Mouse (Mus musculus) lung, adult 2 months (tissue): ENCODE data around the gene Adgrd1.

Experiments
- CTCF ChIP-seq: fragments of 200-500 bp; IDR thresholded peaks from 2 replicates; pipeline ENCODE4 v1.5.1; 2011; ENCODE audit warnings: mild to moderate bottlenecking, low read length, control low read depth; ENCODE audit not compliant: insufficient read depth
- POLR2A ChIP-seq: fragments of 200-500 bp; IDR thresholded peaks from 2 replicates; pipeline ENCODE4 v1.6.1; 2011; ENCODE audit warnings: low read depth, mild to moderate bottlenecking, control low read depth, low read length, borderline replicate concordance; ENCODE audit errors: extremely low read depth

DNA sequence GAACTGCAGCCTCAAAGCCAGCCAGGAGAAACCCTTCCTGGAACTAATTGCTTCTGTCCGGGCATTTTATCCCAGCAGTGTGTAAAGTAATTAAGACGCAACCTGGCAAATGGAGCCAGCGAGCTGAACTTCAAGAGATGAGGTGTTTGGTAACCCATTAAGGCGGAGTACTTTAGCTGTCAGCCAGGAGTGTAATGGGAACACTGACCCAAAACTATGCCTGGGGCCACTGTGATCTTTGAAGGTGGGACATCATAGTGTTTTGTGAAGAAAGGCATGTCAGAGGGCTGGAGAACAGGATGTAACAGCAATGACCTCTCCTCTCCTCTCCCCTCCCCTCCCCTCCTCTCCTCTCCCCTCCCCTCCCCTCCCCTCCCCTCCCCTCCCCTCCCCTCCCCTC is 7.5 kb downstream of the Adgrd1 start:
- TF ChIP-seq POLR2A (no peak), CTCF (no peak)
